Mouse (Mus musculus) embryonic fibroblast, embryonic 13.5 days (primary cell): Measurements from ENCODE around the gene Polr2l. TPM values are rescaled to one million over a fixed set of nuclear protein-coding genes. Genes with fewer than 3 reads are reported as not detected.

ENCODE experiments used
- H3K27ac ChIP-seq: 2 replicates; pipeline ENCODE4 v1.5.1; 2012; ENCODE audit warnings: low read length, control low read depth, inconsistent platforms; ENCODE audit not compliant: insufficient read depth
- H3K4me1 ChIP-seq: 2 replicates; pipeline ENCODE4 v1.6.1; 2011; ENCODE audit warnings: low read length; ENCODE audit not compliant: control insufficient read depth, insufficient read depth
- H3K4me3 ChIP-seq: 2 replicates; pipeline ENCODE4 v1.5.1; 2011; ENCODE audit warnings: mild to moderate bottlenecking, control low read depth, low read length; ENCODE audit not compliant: insufficient read depth
- CTCF ChIP-seq: IDR thresholded peaks from 2 replicates; pipeline ENCODE4 v1.5.1; 2011; ENCODE audit warnings: mild to moderate bottlenecking, control low read depth, low read length, moderate library complexity, borderline replicate concordance; ENCODE audit not compliant: insufficient read depth
- POLR2A ChIP-seq: IDR thresholded peaks from 2 replicates; pipeline ENCODE4 v1.6.1; 2011; ENCODE audit warnings: low read depth, mild to moderate bottlenecking, control low read depth, low read length, moderate library complexity
- polyA plus RNA-seq: library from polyadenylated mRNA; stranded (reverse); fragments of >200 nt; gene quantifications from 2 replicates; pipeline ENCODE4 v1.2.4, GENCODE M21; 2011; ENCODE audit warnings: low read depth; ENCODE audit not compliant: missing spikeins, insufficient read length

The Polr2l gene
- polyA plus RNA-seq, 1 experiment = 13.1 TPM

DNA sequence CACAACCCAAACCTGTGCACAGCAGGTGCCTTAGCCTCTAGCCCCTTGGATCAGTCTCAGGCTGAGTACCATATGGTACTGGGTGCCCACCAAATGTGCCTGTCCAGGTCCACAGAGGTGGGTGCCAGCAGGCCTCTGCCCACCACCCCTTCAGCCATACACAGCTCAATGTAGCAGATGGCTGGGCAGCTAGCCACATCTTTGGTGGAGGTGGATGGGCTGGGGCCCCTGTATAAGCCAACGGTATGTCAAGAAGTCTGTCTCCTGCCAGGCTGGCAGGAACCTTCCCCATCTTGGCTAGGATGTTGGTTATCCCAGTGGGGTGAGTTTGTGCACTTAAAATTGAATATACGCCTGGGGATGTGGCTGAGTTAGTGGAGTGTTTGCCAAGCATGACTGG, 10.7 kb upstream of the Polr2l start:
- no peak overlapping the region for H3K27ac ChIP-seq
- H3K4me3 ChIP-seq = no peak overlapping the region
- H3K4me1 ChIP-seq = 0 out of 2 replicates have a peak, but pooled peaks cover 7% of the 10 kb centered on the region
- TF ChIP-seq CTCF (no peak), POLR2A (no peak)

DNA sequence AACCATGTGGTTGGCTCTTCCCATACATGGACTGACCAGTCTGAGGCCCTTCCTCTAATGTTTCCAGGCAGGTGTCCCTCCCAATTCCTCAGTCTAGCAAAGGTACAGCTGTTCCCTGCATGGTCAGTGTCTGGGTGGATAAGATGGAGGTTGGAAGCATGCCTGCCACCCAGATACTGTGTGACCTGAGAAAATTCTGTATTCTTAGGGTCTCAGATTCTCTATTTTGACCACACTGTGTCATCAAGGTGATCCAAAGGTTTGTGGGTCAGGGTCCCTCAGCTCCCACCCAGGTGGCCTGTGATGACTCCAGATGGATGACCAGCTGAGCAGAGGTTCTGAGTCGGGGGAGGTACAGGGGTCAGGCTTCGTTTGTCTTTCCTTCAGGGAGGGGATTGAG, 10.3 kb upstream of the Polr2l start:
- no peak for TF ChIP-seq POLR2A
- no peak for TF ChIP-seq CTCF
- no peak overlapping the region for H3K4me3 ChIP-seq
- H3K4me1 ChIP-seq = 0 out of 2 replicates have a peak, but pooled peaks cover 7% of the 10 kb centered on the region

DNA sequence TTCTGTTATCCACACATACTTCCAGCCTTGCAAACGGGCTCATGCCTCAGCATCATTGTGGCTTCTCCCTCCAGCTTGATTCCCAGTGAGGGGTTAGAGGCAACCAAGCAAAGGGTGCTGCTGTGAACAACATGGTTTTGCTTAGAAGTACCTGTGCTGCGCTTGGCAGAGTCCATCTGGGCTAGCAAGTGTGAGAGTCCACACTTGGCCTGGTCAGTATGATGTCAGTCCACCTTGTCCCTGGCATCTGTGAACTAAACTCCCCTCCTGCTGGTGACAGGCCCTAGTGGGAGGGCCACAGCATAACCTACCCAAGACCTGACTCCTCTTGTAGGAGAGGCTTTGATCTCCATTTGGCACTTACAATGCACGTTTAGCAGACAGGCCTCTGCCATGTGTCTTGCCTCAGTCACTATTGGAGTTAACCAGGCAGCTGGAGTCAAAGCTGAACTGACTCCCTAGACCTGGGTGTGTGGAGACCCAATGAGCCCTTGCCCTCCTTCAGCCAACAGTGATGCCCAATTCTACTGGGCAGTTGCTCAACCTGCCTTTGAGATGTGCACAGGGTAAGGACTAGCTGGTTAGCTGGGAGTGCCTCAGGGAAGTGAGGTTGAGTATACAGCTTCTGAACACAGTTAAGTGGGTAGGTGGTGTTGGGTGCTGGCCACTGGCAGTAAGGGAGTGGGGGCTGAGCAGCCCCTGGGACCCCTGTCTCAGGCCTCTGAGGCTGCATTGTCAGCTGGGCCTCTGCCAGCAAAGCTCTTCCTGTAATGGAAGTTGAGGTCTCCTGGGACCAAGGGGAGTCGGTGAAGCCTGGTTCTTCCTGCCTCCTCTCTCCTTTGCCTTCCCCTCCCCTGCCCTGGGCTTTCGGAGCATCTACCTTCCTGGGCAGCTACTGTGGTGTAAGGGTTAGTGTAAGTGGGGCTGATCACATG, 9.5 kb upstream of the Polr2l start:
- no peak for TF ChIP-seq CTCF
- no peak for TF ChIP-seq POLR2A

More for the DNA sequence above, 10.3 kb upstream of the Polr2l start:
- H3K27ac ChIP-seq = no peak overlapping the region

DNA sequence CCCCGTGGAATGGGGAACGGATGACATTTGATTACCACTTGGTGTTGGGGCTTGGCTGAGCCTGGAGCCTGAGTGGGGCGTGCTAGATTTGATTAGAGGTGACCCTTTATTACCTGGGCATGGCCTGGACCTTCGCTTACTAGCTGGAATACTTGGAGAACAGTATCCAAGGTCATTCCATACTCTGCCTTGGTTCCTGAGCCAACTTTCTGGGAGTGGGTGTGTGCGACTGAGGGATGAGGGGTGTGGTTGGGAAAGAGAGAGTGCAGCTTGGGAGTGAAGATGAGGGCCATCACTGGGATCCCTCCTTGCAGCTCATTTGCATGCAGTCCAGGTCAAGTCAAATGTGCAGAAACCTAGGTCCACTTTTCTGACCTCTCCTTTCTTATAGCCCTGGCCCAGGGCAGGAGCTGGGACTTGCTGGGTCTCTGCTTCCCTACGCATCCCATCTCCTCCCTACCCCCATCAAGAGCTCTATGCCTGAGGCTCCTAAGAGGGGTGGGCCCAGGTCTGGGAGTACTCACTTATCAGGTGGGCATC, 8.3 kb upstream of the Polr2l start:
- H3K4me3 ChIP-seq = no peak overlapping the region
- H3K4me1 ChIP-seq = peaks cover 10% of the 10 kb centered on the region; the same call in 1 of the 2 replicates
- no peak for TF ChIP-seq CTCF
- no peak for TF ChIP-seq POLR2A
- no peak overlapping the region for H3K27ac ChIP-seq

More for the DNA sequence above, 9.5 kb upstream of the Polr2l start:
- Histone ChIP-seq H3K27ac (no peak overlapping the region), H3K4me1 (0 out of 2 replicates have a peak, but pooled peaks cover 7% of the 10 kb centered on the region), H3K4me3 (no peak overlapping the region)

DNA sequence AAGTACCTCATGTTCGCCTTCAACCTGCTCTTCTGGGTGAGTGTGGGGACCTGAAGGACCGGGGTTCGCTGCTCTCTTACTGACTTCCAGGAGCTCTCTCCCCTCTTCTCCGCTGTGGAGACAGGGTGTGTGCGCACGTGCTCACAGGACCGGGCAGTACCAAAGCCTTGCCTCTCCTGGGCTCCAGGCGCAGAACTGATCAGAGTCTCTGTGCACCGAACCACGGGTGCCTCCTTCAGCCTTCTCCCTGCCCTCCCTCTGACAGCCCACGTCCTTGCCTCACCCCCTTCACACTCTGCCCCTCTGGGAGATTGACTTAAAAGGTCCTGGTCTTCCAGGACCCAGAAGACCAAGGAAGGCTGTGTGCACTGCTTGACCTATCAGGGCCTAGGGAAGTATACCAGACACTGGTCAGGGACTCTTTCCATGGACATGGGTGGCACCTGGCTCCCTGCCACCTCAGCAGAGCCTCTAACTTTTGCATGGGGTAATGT, 7.6 kb upstream of the Polr2l start:
- peak overlapping the region; percentile 11 for H3K4me3 ChIP-seq
- H3K27ac ChIP-seq = no peak overlapping the region
- TF ChIP-seq POLR2A = no peak
- TF ChIP-seq CTCF = no peak
- H3K4me1 ChIP-seq = peaks cover 10% of the 10 kb centered on the region

DNA sequence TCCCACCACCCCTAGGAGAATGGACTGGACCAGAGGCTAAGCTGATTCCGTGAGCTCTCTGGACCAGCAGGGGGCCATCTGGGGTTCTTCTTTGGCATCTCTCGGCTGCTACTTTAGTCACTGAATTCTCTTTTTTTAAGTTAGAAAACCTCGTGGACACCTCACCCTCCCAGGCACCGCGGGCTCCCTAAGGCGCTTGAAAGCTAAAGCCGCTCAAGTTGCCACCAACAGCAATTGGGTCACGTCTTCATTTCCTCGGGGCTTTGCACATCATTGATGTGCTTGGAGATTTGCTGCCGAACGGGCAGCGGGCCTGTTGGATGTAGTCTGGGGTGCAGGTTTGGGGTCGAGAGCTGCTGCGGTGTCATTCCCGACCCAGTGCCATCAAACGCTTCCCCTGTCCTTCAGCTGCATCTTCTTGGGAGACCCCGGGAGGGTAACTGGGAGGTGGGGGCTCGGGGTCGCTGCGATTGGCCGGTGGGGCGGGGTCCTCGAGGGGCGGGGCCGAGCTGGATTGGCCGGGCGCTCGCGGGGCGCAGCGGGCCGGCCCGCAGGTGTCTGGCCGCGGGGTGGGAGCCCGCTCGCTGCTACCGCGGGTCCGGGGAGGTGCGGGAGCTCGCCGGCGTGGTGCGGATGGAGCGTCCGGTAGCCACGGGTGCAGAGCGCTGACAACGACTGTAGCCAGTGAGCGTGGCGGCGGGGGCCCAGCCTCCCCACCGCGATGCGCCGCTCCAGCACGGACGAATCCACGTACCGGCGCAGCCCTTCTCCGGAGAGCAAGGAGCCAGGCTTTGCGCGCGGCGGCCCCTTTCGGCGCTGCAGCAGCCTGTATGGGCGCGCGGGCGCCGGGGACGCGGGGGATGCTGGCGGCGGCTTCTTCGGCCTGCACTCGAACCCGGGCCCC, 6.8 kb upstream of the Polr2l start:
- H3K4me3 ChIP-seq = peak overlapping the region; percentile 21
- TF ChIP-seq POLR2A (no peak), CTCF (no peak)
- no peak overlapping the region for H3K27ac ChIP-seq
- H3K4me1 ChIP-seq = peaks cover 6% of the 10 kb centered on the region

DNA sequence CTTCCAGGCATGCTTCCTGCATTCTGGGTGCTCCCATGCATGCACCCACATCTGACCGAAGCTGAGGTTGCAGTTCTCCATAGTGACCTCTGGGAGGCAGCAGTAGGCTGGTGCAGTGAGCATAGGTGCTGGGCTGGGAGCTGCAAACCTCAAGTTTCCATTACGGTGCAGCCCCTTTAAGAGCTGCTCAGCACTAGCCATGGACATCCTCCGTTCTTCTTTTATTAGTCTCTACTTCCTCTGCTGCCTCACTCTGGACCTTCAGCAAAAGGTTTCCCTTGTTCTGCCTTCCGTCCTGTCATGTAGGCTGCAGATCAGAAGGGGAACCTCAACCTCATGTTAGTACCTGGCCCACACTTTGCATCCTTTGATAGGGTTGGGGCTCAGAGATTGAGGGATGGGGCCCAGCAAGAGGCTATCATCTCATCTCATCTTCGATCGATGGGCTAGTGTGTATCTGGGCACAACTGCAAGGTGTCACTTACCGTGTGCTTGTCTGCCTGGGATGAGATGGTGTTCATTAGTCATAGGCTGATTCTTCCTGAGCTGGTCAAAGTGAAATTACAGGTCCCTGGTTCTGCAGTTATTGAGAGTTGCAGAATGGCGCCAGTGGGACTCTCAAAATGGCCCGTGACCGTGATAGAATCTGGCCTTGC, 6.0 kb upstream of the Polr2l start:
- Histone ChIP-seq H3K4me1 (peaks cover 6% of the 10 kb centered on the region), H3K27ac (no peak overlapping the region), H3K4me3 (no peak overlapping the region)
- TF ChIP-seq POLR2A = no peak
- TF ChIP-seq CTCF = peak; percentile 93

DNA sequence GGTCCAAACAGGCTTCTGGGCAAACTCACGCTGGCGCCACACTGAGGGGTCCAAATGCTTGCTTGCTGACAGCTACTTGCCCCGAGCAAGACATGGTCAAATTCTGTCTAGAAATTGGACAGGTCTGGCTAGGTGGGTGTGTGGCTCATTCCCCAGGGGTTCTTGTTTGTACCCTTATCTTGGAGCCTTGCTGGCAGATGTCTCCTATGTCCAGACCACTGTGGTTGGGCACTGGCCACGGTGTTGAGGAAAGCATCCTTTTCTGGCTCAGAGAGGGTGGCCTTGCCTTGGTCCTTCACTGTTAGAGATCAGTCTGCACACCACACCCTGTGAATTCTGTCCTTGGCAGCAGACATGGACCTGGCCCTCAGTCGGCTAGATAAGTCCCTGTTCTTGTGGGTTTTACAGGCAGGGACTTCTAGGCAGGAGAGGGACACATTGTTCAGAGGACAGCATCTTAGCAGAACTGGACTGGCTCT, 3.4 kb upstream of the Polr2l start:
- 0 out of 2 replicates have a peak overlapping the region, but pooled peaks have one; percentile 1 for H3K4me3 ChIP-seq
- peaks cover 8% of the 10 kb centered on the region for H3K4me1 ChIP-seq
- no peak for TF ChIP-seq CTCF
- TF ChIP-seq POLR2A = no peak
- peak overlapping the region; percentile 67 for H3K27ac ChIP-seq

DNA sequence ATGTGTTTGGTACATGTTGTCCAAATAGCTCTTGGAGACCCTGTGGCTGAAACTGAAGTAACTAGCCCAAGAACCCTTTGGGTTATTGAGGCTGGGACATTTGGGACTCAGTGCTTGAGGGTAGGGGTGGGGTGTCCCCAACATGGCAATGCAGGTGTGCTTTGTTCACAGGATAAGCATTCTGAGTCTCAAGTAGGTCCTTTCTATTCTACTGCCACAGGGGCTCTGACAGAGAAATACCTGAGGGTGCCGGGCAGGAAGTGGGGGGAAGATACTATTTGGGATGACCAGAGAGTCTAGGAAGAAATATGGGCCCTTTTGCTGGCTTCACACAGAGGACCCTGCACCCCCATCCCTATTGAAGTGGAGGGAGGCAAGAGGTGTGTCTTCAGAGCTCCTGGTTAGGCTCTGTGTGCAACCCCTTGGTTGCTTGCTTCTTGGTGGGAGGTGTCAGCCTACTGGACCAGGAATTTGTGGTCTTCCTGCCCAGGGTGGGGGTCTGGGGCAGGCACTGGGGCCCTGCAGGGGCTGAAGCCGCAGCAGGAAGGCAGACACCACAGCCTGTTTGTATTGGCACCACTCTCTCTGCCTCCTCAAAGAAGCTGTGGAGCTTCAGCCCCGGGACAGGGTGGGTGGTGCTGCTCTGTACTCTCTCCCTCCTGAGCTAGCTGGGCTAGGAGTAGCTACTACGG, 2.8 kb upstream of the Polr2l start:
- Histone ChIP-seq H3K4me3 (peak overlapping the region; percentile 89; the same call in 1 of the 2 replicates), H3K27ac (peak overlapping the region; percentile 98), H3K4me1 (peaks cover 9% of the 10 kb centered on the region)
- TF ChIP-seq POLR2A (no peak), CTCF (no peak)
